Mouse (Mus musculus) urinary bladder, postnatal 14 days (tissue): Measurements from ENCODE around the gene Noct.
"Not testable (repeated sequence)": the region's sequence is repeated elsewhere in the genome, so short reads cannot be mapped to it uniquely, and the experiment has no call there.

ENCODE experiments used
- DNase-seq: peaks from one replicate; pipeline ENCODE4 v3.0.0; 2021; ENCODE audit warnings: low spot score

Noct gene

GRCm38 (mm10) chr3:51206521-51206920 lies 17.7 kb upstream of the Noct start:
- DNase-seq, result no peak

DNA sequence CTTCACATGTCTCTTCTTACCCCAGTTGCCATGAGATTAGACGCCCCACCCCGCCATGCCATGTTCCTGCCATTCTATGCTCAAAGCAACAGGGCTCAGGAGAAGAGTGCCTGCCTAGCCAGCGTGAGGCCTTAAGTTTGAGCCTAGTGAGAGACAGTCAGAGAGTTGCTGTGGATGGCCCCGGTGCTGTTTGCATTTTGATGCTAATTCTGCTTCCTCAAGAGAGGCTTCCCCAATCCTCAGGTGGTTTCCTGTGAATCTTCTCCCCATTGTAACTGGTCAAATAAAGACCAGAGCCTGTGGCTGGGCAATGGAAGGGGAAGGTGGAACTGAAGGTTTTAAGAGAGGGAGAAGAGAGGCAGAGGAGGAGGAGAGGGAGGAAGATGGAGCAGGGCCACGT lies 15.6 kb upstream of the Noct start:
- no peak for DNase-seq

DNA sequence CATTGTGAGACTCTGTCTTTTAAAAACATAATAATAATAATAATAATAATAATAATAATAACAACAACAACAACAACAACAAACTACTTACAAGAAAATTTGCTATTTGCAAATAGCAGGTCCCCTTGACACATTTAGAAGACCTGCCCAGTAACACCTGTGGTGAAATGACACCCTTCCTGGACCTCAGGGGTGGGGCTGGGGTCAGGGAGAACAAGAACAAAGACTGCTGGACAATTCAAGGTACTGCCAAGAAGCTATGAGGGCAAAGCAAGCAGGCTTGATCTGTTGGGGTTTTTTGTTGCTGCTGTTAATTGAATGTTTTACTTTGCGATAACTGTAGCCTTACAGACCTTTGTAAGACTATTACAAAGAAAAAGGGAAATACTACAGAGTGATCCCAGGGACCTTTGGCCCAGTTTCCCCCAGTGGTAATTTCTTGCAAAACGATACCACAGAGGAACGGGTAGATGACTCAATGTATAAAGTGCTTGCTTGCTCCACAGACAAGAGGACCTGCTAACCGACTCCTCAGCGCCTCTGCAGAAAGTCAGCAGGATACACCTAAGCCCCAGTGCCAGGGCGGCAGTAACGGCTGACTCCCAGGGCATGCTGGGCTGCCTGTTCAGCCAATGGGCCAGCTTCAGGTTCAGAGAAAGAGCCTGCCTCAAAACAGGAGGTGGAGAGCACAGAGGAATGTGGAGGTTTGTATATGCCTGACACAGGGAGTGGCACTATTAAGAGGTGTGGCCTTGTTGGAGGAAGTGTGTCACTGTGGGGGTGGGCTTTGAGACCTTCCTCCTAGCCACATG lies 14.5 kb upstream of the Noct start:
- DNase-seq, result no peak

DNA sequence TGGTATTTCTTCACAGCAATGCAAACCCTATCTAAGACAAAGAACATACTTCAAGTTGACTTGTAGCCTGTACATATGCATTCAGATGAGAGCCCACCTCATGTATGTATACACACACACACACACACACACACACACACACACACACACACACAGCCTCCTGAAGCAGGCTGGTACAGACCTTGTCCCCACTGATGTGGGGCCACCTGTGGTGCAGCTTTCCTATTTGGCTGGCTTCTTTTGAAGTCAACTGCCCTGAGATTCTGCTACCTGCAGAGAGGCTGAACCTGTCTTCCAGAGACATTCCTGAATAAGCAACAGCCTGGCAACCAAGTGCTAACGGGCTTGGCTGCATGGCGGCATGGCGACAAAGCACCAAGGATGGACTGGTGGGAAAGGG lies 13.8 kb upstream of the Noct start:
- DNase-seq, result no peak

GRCm38 (mm10) chr3:51213111-51213510 lies 11.1 kb upstream of the Noct start:
- DNase-seq, result no peak

DNA sequence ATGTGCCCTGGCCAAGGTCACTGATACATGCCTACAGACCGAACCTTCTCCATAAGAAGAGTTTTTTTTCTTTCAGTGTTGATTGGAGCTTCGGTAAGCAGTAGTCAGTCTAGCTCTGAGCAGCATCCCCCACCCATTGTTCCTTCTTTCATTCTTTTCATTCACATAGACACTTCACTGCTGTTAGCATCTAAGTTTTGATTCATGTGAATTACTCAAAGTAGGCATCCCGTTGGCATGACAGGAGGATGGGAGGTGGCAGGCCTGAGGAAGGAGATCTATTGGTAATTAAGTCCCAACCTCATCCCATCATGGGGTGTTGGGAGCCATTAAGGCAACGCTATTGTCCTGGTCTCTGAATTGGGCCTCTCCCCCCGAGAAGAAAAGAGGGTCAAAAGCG lies 8.6 kb upstream of the Noct start:
- DNase-seq, result no peak

DNA sequence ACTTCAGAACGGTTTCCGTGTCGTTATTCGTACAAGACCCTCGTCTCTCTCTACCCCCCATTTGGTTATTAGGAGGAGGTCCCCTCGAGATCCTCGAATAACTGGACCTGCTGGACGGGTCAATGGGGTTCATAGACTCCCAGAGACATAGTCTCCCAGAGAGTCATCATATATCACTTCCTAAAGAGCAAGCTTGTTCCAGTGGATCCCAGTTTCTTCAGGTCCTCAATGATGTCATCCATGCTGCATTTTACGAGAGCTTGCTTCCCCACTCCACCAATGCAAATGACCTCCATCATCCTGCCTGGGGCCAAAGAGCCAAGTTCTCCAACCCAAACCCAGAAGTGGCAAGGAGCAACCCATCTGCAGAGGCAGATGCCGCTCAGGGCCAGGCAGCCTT lies 7.9 kb upstream of the Noct start:
- DNase-seq, result not testable (repeated sequence)

GRCm38 (mm10) chr3:51218385-51218784 lies 5.9 kb upstream of the Noct start:
- DNase-seq, result not testable (repeated sequence)

GRCm38 (mm10) chr3:51219213-51219612 lies 5.0 kb upstream of the Noct start:
- no peak for DNase-seq

GRCm38 (mm10) chr3:51220846-51221245 lies 3.4 kb upstream of the Noct start:
- no peak for DNase-seq

DNA sequence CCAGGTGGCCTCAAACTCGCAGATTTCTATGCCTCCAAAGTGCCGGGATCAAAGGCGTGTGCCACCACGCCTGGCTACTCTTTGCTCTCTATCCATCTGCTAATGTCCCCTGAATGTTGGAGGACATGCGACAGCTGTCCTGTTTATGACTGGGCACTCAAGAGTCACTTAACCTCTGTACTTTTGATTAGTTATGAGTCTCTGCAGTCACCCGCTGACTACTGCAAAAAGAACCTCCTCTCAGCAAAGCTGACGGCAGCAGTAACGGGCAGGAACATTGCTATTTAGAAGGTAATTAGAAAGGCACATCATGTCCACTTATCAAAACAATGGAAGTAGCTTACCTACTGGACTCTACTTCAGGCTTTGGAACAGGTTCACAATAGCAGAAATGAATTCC lies 2.4 kb upstream of the Noct start:
- DNase-seq, result no peak

GRCm38 (mm10) chr3:51222302-51222701 lies 1.9 kb upstream of the Noct start:
- no peak for DNase-seq

- DNase-seq, result peak; percentile 33
Observed at GRCm38 (mm10) chr3:51222834-51223460, 1.3 kb upstream of the Noct start.

DNA sequence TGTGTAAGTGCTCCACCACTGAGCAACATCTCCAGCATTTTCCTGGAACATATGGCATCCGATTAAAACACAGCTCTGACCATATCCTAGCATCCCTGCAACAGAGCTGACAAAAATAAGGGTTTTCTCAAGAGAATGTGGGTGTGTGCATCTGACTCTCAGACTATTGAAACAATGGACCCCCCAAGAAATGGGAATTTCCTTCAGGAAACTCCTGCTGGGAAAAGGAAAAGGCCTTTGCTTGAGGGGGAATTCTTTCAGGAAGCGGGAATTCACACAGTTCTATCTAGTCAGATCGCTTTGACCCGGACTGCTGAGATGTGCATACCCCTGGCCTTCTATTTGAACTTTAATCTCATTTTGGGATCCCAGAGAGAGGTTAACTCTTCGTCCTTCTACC lies 691 bp upstream of the Noct start:
- no peak for DNase-seq

- DNase-seq, result no peak
Observed at GRCm38 (mm10) chr3:51225226-51225750, 1.0 kb downstream of the Noct start.

GRCm38 (mm10) chr3:51225979-51226378 lies 1.7 kb downstream of the Noct start:
- no peak for DNase-seq

GRCm38 (mm10) chr3:51226601-51227000 lies 2.4 kb downstream of the Noct start:
- DNase-seq, result no peak

GRCm38 (mm10) chr3:51228038-51228820 lies 4.0 kb downstream of the Noct start:
- peak; percentile 60 for DNase-seq

DNA sequence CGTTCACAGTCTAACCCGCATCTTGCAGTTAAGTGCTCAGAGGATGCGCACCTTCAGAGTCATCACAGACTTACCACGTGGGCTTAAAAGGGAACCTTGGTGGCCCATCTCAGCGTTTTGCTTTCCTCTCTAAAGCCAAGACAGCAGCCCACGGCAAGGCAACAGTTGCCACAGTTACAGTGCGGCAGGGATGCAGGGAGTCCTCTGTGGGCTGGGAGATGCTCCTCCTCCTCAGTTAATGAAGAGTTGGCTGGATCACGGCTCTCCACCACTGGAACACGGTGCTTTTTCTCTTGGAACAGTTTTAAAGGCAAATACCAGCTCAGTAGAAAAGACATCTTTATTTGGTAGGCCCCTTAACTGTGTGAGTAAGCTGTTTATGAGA lies 4.6 kb downstream of the Noct start:
- no peak for DNase-seq

GRCm38 (mm10) chr3:51229226-51229625 lies 5.0 kb downstream of the Noct start:
- DNase-seq, result no peak

DNA sequence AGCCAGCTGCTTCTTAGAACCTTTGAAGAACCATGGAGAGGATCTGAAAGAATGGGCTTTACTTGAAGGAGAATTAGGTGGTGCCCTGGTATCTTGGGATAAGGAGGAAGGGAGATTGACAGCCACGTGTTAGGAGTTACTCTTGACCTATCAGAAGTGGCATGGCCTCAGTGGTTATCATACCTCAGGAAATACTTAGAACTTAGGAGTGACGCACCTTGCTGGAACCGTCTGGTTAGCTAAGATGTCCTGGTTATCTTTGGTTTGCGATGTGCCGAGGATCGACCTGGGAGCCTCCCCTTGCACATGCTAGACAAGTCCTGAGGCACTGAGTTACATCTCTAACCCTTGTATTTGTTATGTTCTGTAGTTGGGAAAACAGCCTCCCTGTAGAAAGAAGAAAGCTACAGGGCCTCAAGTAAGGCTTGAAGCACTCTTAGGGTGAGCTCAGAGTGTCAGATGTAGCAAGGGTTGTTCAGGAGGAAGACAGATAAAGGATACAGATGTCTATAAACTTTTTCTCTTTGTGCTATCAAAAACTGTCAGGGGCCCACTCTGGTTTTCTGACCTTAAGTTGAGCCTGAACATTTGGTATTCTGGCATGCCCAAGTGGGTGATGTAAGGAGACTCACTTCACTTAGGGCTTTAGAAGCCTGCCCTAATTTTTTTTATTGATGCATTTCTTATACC lies 6.0 kb downstream of the Noct start:
- DNase-seq, result no peak

- no peak for DNase-seq
Observed at GRCm38 (mm10) chr3:51230886-51231285, 6.6 kb downstream of the Noct start.
